Mouse (Mus musculus): ENCODE results near the gene Gm10096. TPM values are rescaled to one million over a fixed set of nuclear protein-coding genes. Genes with fewer than 3 reads are reported as not detected.
"Not testable (repeated sequence)": the region's sequence is repeated elsewhere in the genome, so short reads cannot be mapped to it uniquely, and the experiment has no call there.

Gm10096 gene
- not detected in 2 replicates for polyA plus RNA-seq (2014; fragmentation: Nextera tagmentation; extraction: Ambion mirVana)

GRCm38 (mm10) chrX:28954602-28955001 lies at the start of gene Gm10096:
TSS of gene Gm10096 (minus strand) at chrX:28954702.
- H3K27me3 ChIP-seq (replicated peaks; ENCODE audit: control insufficient read depth, insufficient read depth, low read length); H3K4me2 ChIP-seq (ENCODE audit: low read length); H3K27ac ChIP-seq (ENCODE audit: low read depth); H3K4me3 ChIP-seq (ENCODE audit: low read depth, low read length); H3K4me1 ChIP-seq (replicated peaks; ENCODE audit: control insufficient read depth, insufficient read depth, low read length); H3K36me3 ChIP-seq (ENCODE audit: control insufficient read depth, insufficient read depth, low read length); H3K9me3 ChIP-seq (ENCODE audit: control insufficient read depth, low read length); H3K9ac ChIP-seq (ENCODE audit: low read length); DNase-seq (ENCODE audit: low spot score); ATAC-seq (replicated peaks; ENCODE audit: low FRiP score, low TSS enrichment, low read depth): not testable (repeated sequence)
- WGBS = no CpG with 5 or more reads among the region's 5 CpGs

Measured in intestine, embryonic 14.5 days (tissue).